Mouse (Mus musculus) MEL (cell line): ENCODE results near the gene Gm853. TPM values are rescaled to one million over a fixed set of nuclear protein-coding genes. Genes with fewer than 3 reads are reported as not detected.

Source experiments
- DNase-seq: peaks from one replicate; pipeline ENCODE4 v3.0.0; 2011; ENCODE audit warnings: low read depth, low spot score
- H3K27ac ChIP-seq: 2 replicates; pipeline ENCODE4 v1.5.1; 2012; ENCODE audit warnings: low read depth, mild to moderate bottlenecking, control low read depth, low read length, moderate library complexity; ENCODE audit not compliant: control insufficient read depth
- H3K27me3 ChIP-seq, 2 experiments: fragments of 150-350 bp in 1 of 2; sonication (generic) in 1 of 2; 2 replicates each; pipeline ENCODE4 v1.6.1; 2012; ENCODE audit warnings: low read length in 2 of 2, mild to moderate bottlenecking in 2 of 2, improper control_type of control experiment in 1 of 2, moderate library complexity in 1 of 2; ENCODE audit not compliant: insufficient read depth in 2 of 2, control insufficient read depth in 1 of 2
- H3K36me3 ChIP-seq, 2 experiments: 2 replicates each; pipeline ENCODE4 v1.6.1; 2012 to 2014; ENCODE audit warnings: low read length in 2 of 2, improper control_type of control experiment in 1 of 2, inconsistent platforms in 1 of 2, mild to moderate bottlenecking in 1 of 2; ENCODE audit not compliant: insufficient read depth in 2 of 2, control insufficient read depth in 1 of 2
- H3K4me1 ChIP-seq, 2 experiments: fragments of 150-350 bp in 1 of 2; sonication (generic) in 1 of 2; 2 replicates each; pipeline ENCODE4 v1.6.1; 2012; ENCODE audit warnings: low read length in 2 of 2, improper control_type of control experiment in 1 of 2, mild to moderate bottlenecking in 1 of 2; ENCODE audit not compliant: insufficient read depth in 2 of 2, control insufficient read depth in 1 of 2
- H3K4me3 ChIP-seq, 2 experiments: fragments of 150-350 bp in 1 of 2; sonication (generic) in 1 of 2; 2 replicates each; pipeline ENCODE4 v1.5.1; 2012; ENCODE audit warnings: low read depth in 2 of 2, low read length in 2 of 2, mild to moderate bottlenecking in 2 of 2, moderate library complexity in 2 of 2, control low read depth in 1 of 2, improper control_type of control experiment in 1 of 2; ENCODE audit not compliant: control insufficient read depth in 1 of 2, insufficient read depth in 1 of 2
- H3K79me2 ChIP-seq: 2 replicates; pipeline ENCODE4 v1.6.1; 2012; ENCODE audit warnings: mild to moderate bottlenecking, low read length, moderate library complexity; ENCODE audit not compliant: control insufficient read depth, poor library complexity, insufficient read depth
- H3K9ac ChIP-seq: 2 replicates; pipeline ENCODE4 v1.6.1; 2012; ENCODE audit warnings: low read depth, mild to moderate bottlenecking, control low read depth, low read length, moderate library complexity; ENCODE audit not compliant: control insufficient read depth, poor library complexity, severe bottlenecking
- H3K9me3 ChIP-seq: fragments of 150-350 bp; sonication (generic); replicated peaks from 2 replicates; pipeline ENCODE4 v1.6.1; 2012; ENCODE audit warnings: mild to moderate bottlenecking, low read length, improper control_type of control experiment, moderate library complexity; ENCODE audit not compliant: insufficient read depth
- CHD1 ChIP-seq: IDR thresholded peaks from 2 replicates; pipeline ENCODE4 v1.6.1; 2012; ENCODE audit warnings: low read depth, mild to moderate bottlenecking, inconsistent platforms, low read length, improper control_type of control experiment
- CHD2 ChIP-seq: IDR thresholded peaks from 2 replicates; pipeline ENCODE4 v1.6.1; 2011; ENCODE audit warnings: low read length, improper control_type of control experiment
- ELF1 ChIP-seq: IDR thresholded peaks from 2 replicates; pipeline ENCODE4 v1.6.1; 2014; ENCODE audit warnings: low read depth, mild to moderate bottlenecking, inconsistent platforms, low read length, improper control_type of control experiment, moderate library complexity
- GABPA ChIP-seq: IDR thresholded peaks from 2 replicates; pipeline ENCODE4 v1.6.1; 2012; ENCODE audit warnings: low read depth, mild to moderate bottlenecking, inconsistent platforms, low read length, improper control_type of control experiment, moderate library complexity
- JUND ChIP-seq: IDR thresholded peaks from 2 replicates; pipeline ENCODE4 v1.6.1; 2011; ENCODE audit warnings: low read depth, mild to moderate bottlenecking, improper control_type of control experiment, low read length
- MEF2A ChIP-seq: IDR thresholded peaks from 2 replicates; pipeline ENCODE4 v1.6.1; 2014; ENCODE audit warnings: low read depth, mild to moderate bottlenecking, inconsistent platforms, low read length, improper control_type of control experiment; ENCODE audit not compliant: poor library complexity, insufficient replicate concordance, severe bottlenecking; ENCODE audit errors: extremely low read depth
- MYC ChIP-seq: IDR thresholded peaks from 2 replicates; pipeline ENCODE4 v1.6.1; 2011; ENCODE audit warnings: low read depth, mild to moderate bottlenecking, low read length, improper control_type of control experiment, moderate library complexity
- NELFE ChIP-seq: IDR thresholded peaks from 2 replicates; pipeline ENCODE4 v1.6.1; 2011; ENCODE audit warnings: low read depth, low read length, improper control_type of control experiment
- NRF1 ChIP-seq: IDR thresholded peaks from 2 replicates; pipeline ENCODE4 v1.6.1; 2014; ENCODE audit warnings: low read depth, mild to moderate bottlenecking, inconsistent platforms, low read length, improper control_type of control experiment, moderate library complexity; ENCODE audit not compliant: poor library complexity, insufficient read depth, severe bottlenecking
- RAD21 ChIP-seq: IDR thresholded peaks from 2 replicates; pipeline ENCODE4 v1.6.1; 2011; ENCODE audit warnings: mild to moderate bottlenecking, low read depth, low read length, improper control_type of control experiment
- TCF12 ChIP-seq: IDR thresholded peaks from 2 replicates; pipeline ENCODE4 v1.6.1; 2014; ENCODE audit warnings: low read depth, mild to moderate bottlenecking, inconsistent platforms, low read length, improper control_type of control experiment, moderate library complexity
- UBTF ChIP-seq: IDR thresholded peaks from 2 replicates; pipeline ENCODE4 v1.6.1; 2012; ENCODE audit warnings: low read depth, mild to moderate bottlenecking, inconsistent platforms, low read length, improper control_type of control experiment, moderate library complexity, borderline replicate concordance; ENCODE audit not compliant: insufficient read depth
- USF1 ChIP-seq: IDR thresholded peaks from 2 replicates; pipeline ENCODE4 v1.6.1; 2014; ENCODE audit warnings: low read depth, mild to moderate bottlenecking, inconsistent platforms, low read length, improper control_type of control experiment, moderate library complexity
- ZC3H11A ChIP-seq: IDR thresholded peaks from 2 replicates; pipeline ENCODE4 v1.6.1; 2012; ENCODE audit warnings: low read depth, mild to moderate bottlenecking, inconsistent platforms, low read length, improper control_type of control experiment
- polyA plus RNA-seq, 2 experiments: library from polyadenylated mRNA; stranded (reverse) in 1 of 2; unstranded in 1 of 2; fragments of >175 nt in 1 of 2; fragments of >200 nt in 1 of 2; gene quantifications; 2 replicates each; pipeline versions ENCODE4 v1.2.1 to v1.2.4; 2012; ENCODE audit warnings: low replicate concordance in 2 of 2, low read depth in 1 of 2; ENCODE audit not compliant: insufficient read length in 2 of 2, insufficient read depth in 1 of 2, missing spikeins in 1 of 2
- total RNA-seq: library from RNA; depleted of rRNA; stranded (reverse); fragments of 300-350 nt; gene quantifications from 2 replicates; pipeline ENCODE4 v1.2.3, GENCODE M21; 2012

Gm853 gene
- total and polyA plus RNA-seq, 3 experiments, result 0.04 TPM; not detected in 2

- DNase-seq, result no peak
- Histone ChIP-seq H3K79me2 (no peaks in the 10 kb centered on the region), H3K27me3 (no peaks in the 10 kb centered on the region; a peak in 1 of 4 replicates), H3K27ac (no peak overlapping the region), H3K4me3 (no peak overlapping the region), H3K36me3 (no peaks in the 10 kb centered on the region), H3K9me3 (no peaks in the 10 kb centered on the region), H3K9ac (no peak overlapping the region), H3K4me1 (no peaks in the 10 kb centered on the region)
- TF ChIP-seq MYC, result no peak
- no peak for TF ChIP-seq CHD2
- TF ChIP-seq TCF12, result no peak
- no peak for TF ChIP-seq NRF1
- TF ChIP-seq JUND, result no peak
- TF ChIP-seq NELFE, result no peak
- no peak for TF ChIP-seq ZC3H11A
- no peak for TF ChIP-seq CHD1
- no peak for TF ChIP-seq RAD21
- TF ChIP-seq MEF2A, result no peak
Observed at GRCm38 (mm10) chr4:130237607-130238006, 15.4 kb upstream of the Gm853 start.

GRCm38 (mm10) chr4:130236361-130236760, 14.2 kb upstream of the Gm853 start:
- TF ChIP-seq USF1, result no peak
- no peak for TF ChIP-seq UBTF
- TF ChIP-seq GABPA, result no peak
- no peak for TF ChIP-seq ELF1
- TF ChIP-seq, all 39 proteins: peak for 0
- H3K79me2 ChIP-seq, result no peaks in the 10 kb centered on the region
- no peak overlapping the region for H3K4me3 ChIP-seq
- H3K36me3 ChIP-seq, result no peaks in the 10 kb centered on the region
- H3K27me3 ChIP-seq, result no peaks in the 10 kb centered on the region; a peak in 2 of 4 replicates
- H3K27ac ChIP-seq, result no peak overlapping the region
- no peaks in the 10 kb centered on the region for H3K4me1 ChIP-seq
- H3K9ac ChIP-seq, result no peak overlapping the region
- no peaks in the 10 kb centered on the region for H3K9me3 ChIP-seq
- no peak for DNase-seq

GRCm38 (mm10) chr4:130224071-130224470, 1.9 kb upstream of the Gm853 start:
- H3K79me2 ChIP-seq, result no peaks in the 10 kb centered on the region
- H3K36me3 ChIP-seq, result no peaks in the 10 kb centered on the region
- H3K27me3 ChIP-seq, result peaks cover 2 to 7% of the 10 kb centered on the region in 2 experiments
- TF ChIP-seq CHD2, result no peak
- H3K9ac ChIP-seq, result no peak overlapping the region
- no peaks in the 10 kb centered on the region for H3K9me3 ChIP-seq
- H3K4me1 ChIP-seq, result no peaks in the 10 kb centered on the region
- no peak overlapping the region for H3K4me3 ChIP-seq
- no peak overlapping the region for H3K27ac ChIP-seq
- no peak for DNase-seq
